Mouse (Mus musculus): ENCODE measurements around the gene Slc4a10. TPM values are rescaled to one million over a fixed set of nuclear protein-coding genes. Genes with fewer than 3 reads are reported as not detected.

The Slc4a10 gene
- polyA plus RNA-seq, 1 experiment, result 0.06 TPM

DNA sequence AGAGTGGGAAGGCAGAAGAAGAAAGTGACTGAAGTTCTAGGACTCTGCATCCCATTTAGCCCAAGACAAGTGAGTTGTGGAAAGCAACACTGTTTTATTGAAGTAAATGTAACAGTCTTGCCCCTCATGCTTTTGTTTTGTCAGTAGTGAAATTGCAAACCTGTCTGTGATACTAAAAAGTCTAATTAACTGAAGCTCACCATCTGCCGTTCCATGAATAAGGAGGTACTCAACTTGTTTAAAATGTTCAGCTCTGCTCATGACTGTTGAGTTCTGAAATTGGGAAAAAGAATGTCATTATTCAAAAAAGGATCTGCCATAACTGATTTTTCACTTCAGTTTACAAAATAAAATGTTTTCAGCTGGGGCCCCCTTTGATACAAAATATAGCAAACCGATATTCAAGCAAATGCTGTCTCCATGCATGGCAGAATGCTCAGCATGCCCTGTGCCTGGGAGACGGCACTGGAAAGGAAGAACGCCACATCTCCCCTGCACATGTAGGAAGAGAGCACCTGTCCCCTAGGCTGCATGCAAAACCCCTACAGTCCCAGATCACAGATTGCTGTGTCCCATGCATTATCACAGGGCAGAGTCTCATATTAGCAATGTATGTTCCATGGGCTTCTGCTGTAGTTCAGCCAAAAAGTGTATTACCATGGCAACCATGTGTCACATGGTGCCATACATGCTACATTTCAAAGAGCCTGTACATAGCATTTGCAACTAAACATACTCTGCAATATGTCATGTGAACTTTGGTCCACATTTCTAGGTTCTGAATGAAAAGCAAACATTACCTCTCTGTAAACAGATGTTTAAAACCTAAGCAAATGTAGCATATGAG, 288.4 kb downstream of the Slc4a10 start:
- WGBS, result 90% methylated on average over 4 of the region's 4 CpGs
- H3K4me3 ChIP-seq (ENCODE audit: low read depth, low read length), result no peak overlapping the region

DNA sequence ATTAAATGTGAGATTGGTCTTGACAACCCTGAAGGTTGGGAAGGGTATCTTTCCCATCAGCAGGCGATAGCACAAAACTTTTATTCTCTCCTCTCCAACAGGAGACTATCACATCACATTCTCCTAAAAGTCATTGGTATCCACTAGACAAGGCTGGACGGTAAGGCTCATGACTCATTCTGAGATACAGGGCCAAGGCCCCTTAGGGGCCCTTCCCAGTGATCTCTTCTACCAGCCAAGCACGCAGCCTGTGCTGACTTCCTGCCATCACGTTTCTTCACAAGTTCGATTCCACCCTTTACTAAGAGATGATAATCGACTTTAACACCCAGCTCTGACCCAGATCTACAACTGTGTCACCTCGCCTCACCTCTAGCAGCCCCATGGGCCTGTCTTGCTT, 290.8 kb downstream of the Slc4a10 start:
- no peak overlapping the region for H3K27ac ChIP-seq (ENCODE audit: insufficient read depth, low read depth, low read length)
- 87% methylated on average over 7 of the region's 7 CpGs for WGBS
- peaks cover 34% of the 10 kb centered on the region for H3K36me3 ChIP-seq (ENCODE audit: control insufficient read depth, insufficient read depth, low read length)
- H3K27me3 ChIP-seq (ENCODE audit: control insufficient read depth, insufficient read depth, low read length), result no peaks in the 10 kb centered on the region
- no peak overlapping the region for H3K4me3 ChIP-seq (ENCODE audit: low read depth, low read length)
- no peaks in the 10 kb centered on the region for H3K4me1 ChIP-seq (ENCODE audit: control insufficient read depth, insufficient read depth, insufficient read length, low read length)
- TF ChIP-seq POLR2A (IDR thresholded peaks at IDR 0.05; ENCODE audit: low read depth, low read length), result no peak
- TF ChIP-seq CTCF (IDR thresholded peaks at IDR 0.05; ENCODE audit: extremely low read depth, insufficient read length, insufficient replicate concordance, low read depth, low read length), result no peak

More for the DNA sequence above, 288.4 kb downstream of the Slc4a10 start:
- no peaks in the 10 kb centered on the region for H3K4me1 ChIP-seq (ENCODE audit: control insufficient read depth, insufficient read depth, insufficient read length, low read length)
- no peak overlapping the region for H3K27ac ChIP-seq (ENCODE audit: insufficient read depth, low read depth, low read length)
- no peaks in the 10 kb centered on the region for H3K27me3 ChIP-seq (ENCODE audit: control insufficient read depth, insufficient read depth, low read length)
- H3K36me3 ChIP-seq (ENCODE audit: control insufficient read depth, insufficient read depth, low read length), result peaks cover 27% of the 10 kb centered on the region
- TF ChIP-seq POLR2A (IDR thresholded peaks at IDR 0.05; ENCODE audit: low read depth, low read length) (no peak), CTCF (IDR thresholded peaks at IDR 0.05; ENCODE audit: extremely low read depth, insufficient read length, insufficient replicate concordance, low read depth, low read length) (no peak)

DNA sequence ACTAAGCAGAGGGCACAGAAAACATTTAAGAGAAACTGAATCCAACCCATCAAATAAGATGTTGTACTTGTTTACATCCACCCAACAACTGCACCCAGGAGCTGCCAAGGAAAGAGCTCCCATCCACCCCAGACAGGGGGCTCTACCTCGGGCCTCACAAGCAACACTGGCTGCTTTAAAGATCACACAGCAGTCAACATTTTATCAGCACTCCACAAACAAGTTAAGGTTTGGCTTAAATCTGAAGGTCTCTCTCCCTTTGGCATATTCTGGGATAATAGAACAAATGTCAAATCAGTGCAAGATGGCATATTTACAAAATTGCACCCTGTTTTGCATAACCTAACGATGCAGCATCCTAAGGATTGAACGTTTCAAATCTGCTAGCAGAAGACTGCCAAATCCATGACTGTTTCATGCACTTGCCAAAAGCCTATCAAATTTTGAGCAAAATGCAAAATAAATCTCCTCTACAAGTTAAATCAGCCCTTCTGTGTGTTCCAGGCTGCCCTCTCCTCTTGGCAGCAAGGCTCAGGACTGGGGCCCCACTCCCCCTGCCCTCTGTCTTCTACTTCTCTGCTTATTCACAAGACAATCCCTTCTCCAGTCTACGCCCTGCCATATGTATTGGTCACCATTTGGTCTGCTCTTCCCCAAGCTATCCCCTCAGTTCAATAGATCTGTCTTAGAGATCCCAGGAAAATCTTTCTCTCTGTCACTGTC, 293.1 kb downstream of the Slc4a10 start:
- no peak for TF ChIP-seq POLR2A (IDR thresholded peaks at IDR 0.05; ENCODE audit: low read depth, low read length)
- TF ChIP-seq CTCF (IDR thresholded peaks at IDR 0.05; ENCODE audit: extremely low read depth, insufficient read length, insufficient replicate concordance, low read depth, low read length), result no peak
- H3K4me3 ChIP-seq (ENCODE audit: low read depth, low read length), result no peak overlapping the region
- H3K36me3 ChIP-seq (ENCODE audit: control insufficient read depth, insufficient read depth, low read length), result peaks cover 29% of the 10 kb centered on the region
- no peaks in the 10 kb centered on the region for H3K4me1 ChIP-seq (ENCODE audit: control insufficient read depth, insufficient read depth, insufficient read length, low read length)
- H3K27ac ChIP-seq (ENCODE audit: insufficient read depth, low read depth, low read length), result no peak overlapping the region
- 75% methylated on average over 4 of the region's 4 CpGs for WGBS
- no peaks in the 10 kb centered on the region for H3K27me3 ChIP-seq (ENCODE audit: control insufficient read depth, insufficient read depth, low read length)

DNA sequence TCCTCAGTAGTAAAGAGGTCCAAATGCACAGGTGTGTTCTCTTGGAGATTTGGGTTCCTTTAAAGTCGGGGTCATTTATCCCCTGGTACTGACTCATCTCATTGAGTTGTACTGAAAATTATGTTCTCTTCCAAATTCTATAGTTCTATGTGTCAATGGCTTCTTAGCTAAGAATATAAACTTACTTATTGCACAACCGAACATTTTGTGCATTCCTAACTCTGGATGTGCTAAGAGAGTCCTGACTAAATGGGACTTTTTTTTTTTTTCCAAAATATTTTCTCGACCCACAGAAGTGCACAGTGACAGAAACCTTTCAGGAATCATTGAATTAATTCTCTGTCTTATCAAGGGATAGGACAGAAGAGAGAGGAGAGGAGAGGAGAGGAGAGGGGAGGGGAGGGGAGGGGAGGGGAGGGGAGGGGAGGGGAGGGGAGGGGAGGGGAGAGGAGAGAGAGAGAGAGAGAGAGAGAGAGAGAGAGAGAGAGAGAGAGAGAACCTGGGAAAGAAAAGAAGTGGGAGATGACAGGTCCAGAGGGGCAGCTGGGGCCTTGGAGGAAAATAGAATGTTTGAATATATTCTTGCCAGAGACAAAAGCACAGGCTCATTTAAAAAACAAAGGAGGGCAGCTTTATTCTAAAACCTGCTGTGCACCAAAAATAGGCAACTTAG, 294.9 kb downstream of the Slc4a10 start:
- no peaks in the 10 kb centered on the region for H3K27me3 ChIP-seq (ENCODE audit: control insufficient read depth, insufficient read depth, low read length)
- H3K27ac ChIP-seq (ENCODE audit: insufficient read depth, low read depth, low read length), result no peak overlapping the region
- 80% methylated on average over 3 of the region's 3 CpGs for WGBS
- no peak overlapping the region for H3K4me3 ChIP-seq (ENCODE audit: low read depth, low read length)
- no peaks in the 10 kb centered on the region for H3K4me1 ChIP-seq (ENCODE audit: control insufficient read depth, insufficient read depth, insufficient read length, low read length)
- TF ChIP-seq CTCF (IDR thresholded peaks at IDR 0.05; ENCODE audit: extremely low read depth, insufficient read length, insufficient replicate concordance, low read depth, low read length) (no peak), POLR2A (IDR thresholded peaks at IDR 0.05; ENCODE audit: low read depth, low read length) (no peak)
- peaks cover 36% of the 10 kb centered on the region for H3K36me3 ChIP-seq (ENCODE audit: control insufficient read depth, insufficient read depth, low read length)

DNA sequence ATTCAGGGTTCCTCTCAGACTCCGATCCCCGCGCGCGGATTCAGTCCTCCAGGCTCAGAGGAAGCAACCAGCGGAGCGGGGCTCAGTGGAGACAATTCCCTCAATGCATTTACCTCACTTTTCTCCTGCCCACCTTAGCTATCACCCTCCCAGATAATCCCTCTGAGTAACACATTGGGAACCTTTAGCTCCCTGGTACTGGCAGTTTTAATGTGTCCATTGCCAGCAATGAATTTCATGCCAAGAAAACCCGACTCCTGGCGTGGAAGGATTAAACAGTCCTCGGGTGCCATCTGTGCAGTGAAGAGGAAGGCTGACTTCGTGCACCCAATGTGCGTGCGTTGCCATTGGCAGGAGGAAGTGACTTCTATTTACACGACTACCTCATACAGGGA, 295.5 kb downstream of the Slc4a10 start:
- TF ChIP-seq CTCF (IDR thresholded peaks at IDR 0.05; ENCODE audit: extremely low read depth, insufficient read length, insufficient replicate concordance, low read depth, low read length), result no peak
- no peak for TF ChIP-seq POLR2A (IDR thresholded peaks at IDR 0.05; ENCODE audit: low read depth, low read length)
- no peak overlapping the region for H3K4me3 ChIP-seq (ENCODE audit: low read depth, low read length)
- no peak overlapping the region for H3K27ac ChIP-seq (ENCODE audit: insufficient read depth, low read depth, low read length)
- peaks cover 34% of the 10 kb centered on the region for H3K36me3 ChIP-seq (ENCODE audit: control insufficient read depth, insufficient read depth, low read length)
- WGBS, result 83% methylated on average over 14 of the region's 14 CpGs
- H3K4me1 ChIP-seq (ENCODE audit: control insufficient read depth, insufficient read depth, insufficient read length, low read length), result no peaks in the 10 kb centered on the region
- H3K27me3 ChIP-seq (ENCODE audit: control insufficient read depth, insufficient read depth, low read length), result no peaks in the 10 kb centered on the region

DNA sequence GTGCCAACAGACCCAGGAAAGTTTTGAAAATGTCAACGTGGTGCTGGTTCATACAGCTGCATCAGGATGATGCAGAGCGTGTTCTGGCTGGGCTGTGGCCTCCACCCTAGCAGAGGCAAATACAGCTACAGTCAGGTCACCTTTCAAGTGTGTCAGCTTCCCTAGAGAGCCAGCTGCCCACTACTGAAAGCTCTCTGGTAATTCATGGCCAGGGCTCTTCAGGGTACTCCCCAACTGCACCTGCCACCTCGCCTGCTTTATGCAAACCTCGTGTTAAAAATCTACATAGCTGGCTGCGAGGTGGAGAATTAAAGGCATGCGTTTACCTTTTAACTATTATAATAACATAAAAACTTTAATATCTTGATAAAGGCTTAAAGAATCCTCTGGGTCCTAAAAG, 298.1 kb downstream of the Slc4a10 start:
- Histone ChIP-seq H3K27ac (ENCODE audit: insufficient read depth, low read depth, low read length) (no peak overlapping the region), H3K4me3 (ENCODE audit: low read depth, low read length) (no peak overlapping the region), H3K4me1 (ENCODE audit: control insufficient read depth, insufficient read depth, insufficient read length, low read length) (no peaks in the 10 kb centered on the region), H3K36me3 (ENCODE audit: control insufficient read depth, insufficient read depth, low read length) (peaks cover 41% of the 10 kb centered on the region), H3K27me3 (ENCODE audit: control insufficient read depth, insufficient read depth, low read length) (no peaks in the 10 kb centered on the region)
- WGBS, result 69% methylated on average over 6 of the region's 6 CpGs
- no peak for TF ChIP-seq POLR2A (IDR thresholded peaks at IDR 0.05; ENCODE audit: low read depth, low read length)
- no peak for TF ChIP-seq CTCF (IDR thresholded peaks at IDR 0.05; ENCODE audit: extremely low read depth, insufficient read length, insufficient replicate concordance, low read depth, low read length)

DNA sequence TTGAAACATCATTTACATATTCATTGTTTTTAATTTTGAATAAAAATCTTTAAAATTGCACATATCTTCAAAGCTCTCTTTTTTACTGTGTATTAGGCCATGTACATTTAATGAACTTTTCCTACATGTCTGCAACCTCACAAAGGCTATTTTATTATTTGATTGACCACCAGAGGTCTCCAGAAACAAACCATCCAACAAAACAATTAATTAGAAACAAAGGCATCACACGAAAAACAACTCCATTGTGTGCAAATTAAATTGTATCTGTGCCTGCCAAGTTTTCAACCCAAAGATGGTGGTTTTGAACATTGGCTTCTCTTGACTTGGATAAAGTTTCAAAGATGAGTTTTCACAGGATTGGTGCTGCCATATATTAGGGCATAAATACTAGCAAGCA, 300.5 kb downstream of the Slc4a10 start:
- no peaks in the 10 kb centered on the region for H3K27me3 ChIP-seq (ENCODE audit: control insufficient read depth, insufficient read depth, low read length)
- TF ChIP-seq POLR2A (IDR thresholded peaks at IDR 0.05; ENCODE audit: low read depth, low read length) (no peak), CTCF (IDR thresholded peaks at IDR 0.05; ENCODE audit: extremely low read depth, insufficient read length, insufficient replicate concordance, low read depth, low read length) (no peak)
- WGBS, result 19% methylated on average over 1 of the region's 1 CpGs
- no peak overlapping the region for H3K27ac ChIP-seq (ENCODE audit: insufficient read depth, low read depth, low read length)
- H3K4me3 ChIP-seq (ENCODE audit: low read depth, low read length), result no peak overlapping the region
- H3K36me3 ChIP-seq (ENCODE audit: control insufficient read depth, insufficient read depth, low read length), result peaks cover 35% of the 10 kb centered on the region
- no peaks in the 10 kb centered on the region for H3K4me1 ChIP-seq (ENCODE audit: control insufficient read depth, insufficient read depth, insufficient read length, low read length)

Data from small intestine, adult 2 months (tissue).